Mouse (Mus musculus): Measurements from ENCODE around the gene Gpr171. TPM values are rescaled to one million over a fixed set of nuclear protein-coding genes. Genes with fewer than 3 reads are reported as not detected.

Gpr171 gene
- total RNA-seq, 2 experiments from 2014 or later: 0.76 to 0.87 TPM

Other genes starting within 250 kb of the Gpr171 start
- gene Clrn1, start 216.5 kb downstream of the Gpr171 start, total RNA-seq (2021): not detected
- 10 to 100 TPM; 11.2 to 14.4 TPM for gene Med12l, start 96.0 kb downstream of the Gpr171 start, total RNA-seq (2021)
- gene P2ry14, start 51.8 kb upstream of the Gpr171 start, total RNA-seq (2021): 10 to 100 TPM; 10.7 to 11.4 TPM
- not detected for gene Gpr87, start 93.3 kb upstream of the Gpr171 start, total RNA-seq (2021)
- gene P2ry13, start 109.1 kb upstream of the Gpr171 start, total RNA-seq (2021): 1 to 10 TPM; 1.7 TPM
- 1 to 10 TPM; 3.3 to 3.5 TPM for gene P2ry12, start 161.1 kb upstream of the Gpr171 start, total RNA-seq (2021)
- 1 to 10 TPM; 9.0 to 9.2 TPM for gene Igsf10, start 242.6 kb upstream of the Gpr171 start, total RNA-seq (2021)

All from adrenal gland, postnatal 10 days (tissue).